Mouse (Mus musculus) kidney, postnatal 10 days (tissue): ENCODE measurements at regions not wholly inside any gene's neighbourhood (a gene's known extent, or its start where the extent isn't known, plus 50 kb on each side); places are given as distances from the start of the nearest gene placed in this dataset.

ENCODE experiments used
- DNase-seq: peaks from one replicate; pipeline ENCODE4 v3.0.0; 2021; ENCODE audit warnings: mixed read lengths

GRCm38 (mm10) chr6:93391166-93391565, 447.9 kb upstream of the Adamts9 start:
- no peak for DNase-seq

DNA sequence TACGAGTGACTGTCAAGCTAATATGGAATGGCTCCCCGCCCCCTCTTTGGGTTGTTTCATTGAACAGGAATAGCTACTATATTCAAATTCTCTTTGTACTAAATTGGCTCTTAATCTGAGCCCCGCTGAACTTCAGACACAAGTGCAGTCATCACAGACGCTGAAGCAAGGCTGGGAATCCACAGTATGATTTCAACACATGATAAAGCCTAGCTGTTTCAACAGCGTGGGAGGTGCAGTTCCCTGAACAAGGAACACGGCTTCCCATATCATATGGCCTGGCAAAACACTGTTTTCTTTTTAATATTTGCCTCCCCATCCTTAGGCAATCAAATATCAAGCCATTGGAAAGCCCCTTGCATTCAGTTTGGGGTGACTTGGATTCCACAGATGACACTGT, 428.0 kb upstream of the Adamts9 start:
- no peak for DNase-seq

- DNase-seq: no peak
These were observed 420.6 kb upstream of the Adamts9 start for GRCm38 (mm10) chr6:93363846-93364245.

- no peak for DNase-seq
These were observed 410.2 kb upstream of the Adamts9 start for GRCm38 (mm10) chr6:93353353-93354125.

- DNase-seq: no peak
These were observed 406.8 kb upstream of the Adamts9 start for GRCm38 (mm10) chr6:93349936-93350700.

- no peak for DNase-seq
These were observed 404.8 kb upstream of the Adamts9 start for GRCm38 (mm10) chr6:93348141-93348540.

GRCm38 (mm10) chr6:93328683-93329082, 385.4 kb upstream of the Adamts9 start:
- no peak for DNase-seq

GRCm38 (mm10) chr6:93327930-93328329, 384.6 kb upstream of the Adamts9 start:
- DNase-seq: no peak

DNA sequence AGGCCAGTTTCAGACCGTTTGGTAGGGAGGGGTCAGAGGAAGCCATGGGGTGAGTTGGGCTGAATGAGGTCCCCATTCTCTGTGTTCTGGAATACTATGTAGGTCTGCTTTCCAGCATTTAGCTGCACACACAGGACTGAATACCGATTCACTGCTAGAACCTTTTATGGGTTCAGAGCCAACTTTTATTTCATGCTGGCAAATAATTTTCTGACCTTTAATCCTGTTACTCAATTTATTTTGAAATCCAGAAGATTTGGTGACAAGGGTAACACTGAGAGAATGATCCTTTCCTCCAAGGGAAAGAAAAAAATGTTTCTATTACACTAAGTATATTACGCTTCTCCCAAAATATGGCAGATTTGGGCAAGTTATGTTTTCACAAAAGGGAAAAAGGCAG, 380.6 kb upstream of the Adamts9 start:
- no peak for DNase-seq

- peak; percentile 28 for DNase-seq
These were observed 371.3 kb upstream of the Adamts9 start for GRCm38 (mm10) chr6:93314625-93315024.

DNA sequence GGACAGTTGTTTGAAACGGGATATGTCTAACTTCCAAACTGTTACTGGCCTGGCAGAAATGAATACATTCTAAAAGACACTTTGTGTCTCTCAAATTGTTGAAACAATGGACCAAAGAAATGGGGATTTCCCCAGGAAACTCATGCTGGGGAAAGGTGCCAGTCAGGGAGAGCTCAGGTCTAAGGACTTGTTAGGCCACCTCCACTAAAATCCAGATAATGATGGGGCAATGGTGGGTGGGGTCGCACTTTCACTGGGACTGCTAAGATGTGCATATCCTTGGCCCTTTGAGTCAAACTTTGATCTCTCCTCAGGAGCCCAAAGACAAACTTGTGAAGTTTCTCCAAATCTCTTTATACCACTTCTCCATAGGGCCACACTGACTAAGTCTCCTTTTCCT, 361.9 kb upstream of the Adamts9 start:
- DNase-seq: no peak

GRCm38 (mm10) chr6:93297975-93298374, 354.7 kb upstream of the Adamts9 start:
- no peak for DNase-seq

- no peak for DNase-seq
These were observed 348.4 kb upstream of the Adamts9 start for GRCm38 (mm10) chr6:93291711-93292110.

- DNase-seq: no peak
These were observed 345.1 kb upstream of the Adamts9 start for GRCm38 (mm10) chr6:93288421-93288820.

- DNase-seq: no peak
These were observed 342.5 kb upstream of the Adamts9 start for GRCm38 (mm10) chr6:93285796-93286195.

- DNase-seq: no peak
These were observed 338.2 kb upstream of the Adamts9 start for GRCm38 (mm10) chr6:93281530-93281929.

DNA sequence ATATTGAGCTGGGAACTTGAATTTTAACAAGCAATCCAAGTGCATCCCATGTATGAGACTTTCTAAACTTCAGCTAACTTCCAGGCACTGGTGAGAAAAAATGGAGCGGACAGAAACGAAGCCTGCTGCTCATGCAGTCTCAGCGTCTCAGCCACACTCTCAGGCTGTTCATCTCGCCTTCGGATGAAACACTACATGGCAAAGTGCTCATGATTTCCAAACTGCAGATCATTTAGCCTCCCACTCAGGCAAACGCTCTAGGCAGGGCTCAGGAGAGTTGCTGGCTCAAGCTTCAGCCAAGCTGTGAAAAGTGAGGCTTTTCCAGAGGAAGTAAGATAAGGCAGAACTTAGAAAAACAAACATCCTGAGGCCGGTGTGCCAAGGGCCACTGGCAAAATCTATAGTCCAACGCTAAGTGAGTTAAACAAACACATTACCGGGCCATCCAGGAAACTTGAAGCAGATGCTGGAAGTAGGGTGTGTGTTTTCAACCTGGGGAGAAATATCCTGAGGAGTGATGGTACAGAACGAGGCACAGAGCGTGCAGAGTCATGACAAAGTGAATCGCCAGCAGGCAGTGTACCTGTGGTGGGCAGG, 330.7 kb upstream of the Adamts9 start:
- DNase-seq: peak; percentile 27

DNA sequence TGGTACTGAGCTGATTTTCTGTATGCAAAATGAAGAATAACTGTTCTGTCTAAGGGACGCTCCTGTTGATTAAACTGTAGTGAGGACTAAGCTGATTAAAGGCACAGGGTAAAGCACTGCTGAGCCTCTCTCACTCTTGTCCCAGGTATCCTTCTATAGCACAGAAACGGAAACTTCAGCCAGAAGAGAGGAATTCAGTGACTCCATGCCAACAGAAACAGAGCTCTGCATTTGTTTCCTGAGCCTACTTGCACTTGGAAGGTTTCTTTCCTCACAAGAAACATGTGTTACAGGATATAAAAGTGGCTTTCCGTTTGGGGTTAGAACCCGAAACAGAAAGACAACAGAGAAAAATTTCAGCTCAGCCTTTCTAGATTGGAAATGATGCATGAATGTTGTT, 328.9 kb upstream of the Adamts9 start:
- no peak for DNase-seq

- DNase-seq: no peak
These were observed 323.5 kb upstream of the Adamts9 start for GRCm38 (mm10) chr6:93266826-93267225.

- no peak for DNase-seq
These were observed 321.9 kb upstream of the Adamts9 start for GRCm38 (mm10) chr6:93265164-93265563.

DNA sequence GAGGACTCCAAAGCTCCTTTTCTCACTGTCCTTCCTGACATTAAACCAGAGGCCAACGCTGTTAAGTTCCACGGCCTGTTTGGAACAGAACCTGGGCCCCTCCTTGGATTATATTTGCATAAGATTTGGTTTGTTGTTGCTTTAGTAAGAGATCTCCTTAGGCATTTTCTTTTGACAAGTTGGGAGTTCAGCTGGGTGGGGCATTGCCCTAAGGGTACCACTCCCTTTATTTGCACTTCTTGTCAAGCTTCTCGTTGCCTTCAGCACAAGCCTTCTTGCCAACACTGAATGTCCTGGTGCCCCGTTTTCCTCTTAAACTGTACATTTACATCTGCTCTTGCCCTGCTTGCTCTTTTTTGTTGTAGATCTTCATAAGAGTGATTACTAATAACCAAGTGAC, 317.5 kb upstream of the Adamts9 start:
- DNase-seq: no peak

DNA sequence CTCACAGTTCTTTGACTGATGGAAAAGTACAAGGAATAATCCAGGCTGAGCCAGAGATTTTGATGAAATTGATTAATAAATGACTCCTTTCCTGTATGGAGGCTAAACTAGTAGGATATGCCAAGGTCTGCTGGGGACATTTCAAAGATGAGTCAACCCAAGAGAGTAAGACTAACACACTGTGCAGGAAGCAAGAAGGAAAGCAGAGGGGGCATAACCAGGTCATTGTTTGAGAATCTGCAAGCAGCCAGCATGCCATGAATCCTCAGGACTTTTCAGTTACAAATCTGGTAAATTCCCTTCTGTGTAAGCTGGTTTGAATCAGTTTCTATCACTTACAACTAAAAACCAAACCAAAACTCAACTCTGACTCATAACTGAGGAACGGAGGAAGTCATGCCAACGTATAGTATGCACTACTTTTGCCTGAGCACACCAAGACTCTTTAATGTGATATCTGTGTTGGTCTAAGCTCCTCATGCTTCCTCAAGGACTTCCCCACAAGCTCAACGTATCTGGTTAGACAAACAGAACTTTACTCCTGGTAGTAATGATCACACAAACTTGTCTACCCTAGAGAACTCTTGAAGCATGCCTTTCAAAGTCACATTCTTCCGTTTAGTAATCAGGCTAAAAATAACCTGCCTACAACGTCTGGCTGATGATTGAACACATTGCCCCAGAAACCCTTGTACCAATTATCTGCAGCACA, 314.0 kb upstream of the Adamts9 start:
- no peak for DNase-seq

DNA sequence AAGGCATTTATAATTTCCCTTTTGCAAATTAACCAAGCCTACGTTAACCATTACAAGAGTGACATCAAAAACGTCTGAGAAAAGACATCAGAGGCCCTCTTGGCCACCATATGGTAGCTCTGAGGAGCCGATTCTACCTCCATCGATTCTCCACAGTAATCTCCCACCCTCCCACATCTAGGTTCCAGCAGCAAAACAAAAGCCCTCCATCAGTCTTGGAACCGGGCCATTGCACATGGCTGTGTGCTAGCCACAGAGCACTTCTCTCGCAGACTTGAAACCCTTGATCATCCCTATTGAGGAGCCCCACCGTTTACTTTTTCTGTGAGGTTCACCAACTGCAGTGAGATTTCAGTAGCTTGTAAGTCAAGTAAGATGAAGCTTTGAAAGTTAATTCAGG, 310.5 kb upstream of the Adamts9 start:
- DNase-seq: no peak
